Mouse (Mus musculus) heart, embryonic 15.5 days (tissue): ENCODE data around the gene Trim13. TPM values are rescaled to one million over a fixed set of nuclear protein-coding genes. Genes with fewer than 3 reads are reported as not detected.
A peak's percentile ranks its signal among the peaks of the same experiment; 100 is the strongest.

Source experiments
- ATAC-seq: fragments of 200-750 bp; cut with Nextera tagmentation; replicated peaks from 2 replicates; pipeline ENCODE4 v1.8.0; 2017; ENCODE audit warnings: low read depth, moderate TSS enrichment; ENCODE audit not compliant: insufficient number of reproducible peaks, insufficient read depth, low FRiP score
- H3K27ac ChIP-seq: fragments of 300-500 bp; sonication (generic); 2 replicates; pipeline ENCODE4 v1.5.1; 2015; ENCODE audit warnings: mild to moderate bottlenecking, inconsistent platforms
- H3K27me3 ChIP-seq: fragments of 300-500 bp; sonication (generic); 2 replicates; pipeline ENCODE4 v1.6.1; 2015; ENCODE audit warnings: inconsistent platforms
- H3K36me3 ChIP-seq: fragments of 300-500 bp; sonication (generic); 2 replicates; pipeline ENCODE4 v1.6.1; 2015; ENCODE audit warnings: mild to moderate bottlenecking, inconsistent platforms
- H3K4me1 ChIP-seq: fragments of 300-500 bp; sonication (generic); replicated peaks from 2 replicates; pipeline ENCODE4 v1.6.1; 2015; ENCODE audit warnings: inconsistent platforms
- H3K4me2 ChIP-seq: fragments of 300-500 bp; sonication (generic); 2 replicates; pipeline ENCODE4 v1.6.1; 2015; ENCODE audit warnings: inconsistent platforms, mild to moderate bottlenecking, moderate library complexity
- H3K4me3 ChIP-seq: fragments of 300-500 bp; sonication (generic); 2 replicates; pipeline ENCODE4 v1.5.1; 2015; ENCODE audit warnings: mild to moderate bottlenecking, inconsistent platforms
- H3K9ac ChIP-seq: fragments of 300-500 bp; sonication (generic); 2 replicates; pipeline ENCODE4 v1.6.1; 2015; ENCODE audit warnings: mild to moderate bottlenecking, inconsistent platforms
- H3K9me3 ChIP-seq: fragments of 300-500 bp; sonication (generic); replicated peaks from 2 replicates; pipeline ENCODE4 v1.6.1; 2016; ENCODE audit warnings: inconsistent platforms
- WGBS: fragments of 180-500 bp; shearing (Covaris S2); methylation state at CpG from one replicate; pipeline ENCODE4 v1.1.7; 2015; ENCODE audit warnings: mixed read lengths; 5-methylcytosine and 5-hydroxymethylcytosine counted together
- polyA plus RNA-seq: library from polyadenylated mRNA; unstranded; fragments of >200 nt; fragmentation: Nextera tagmentation; extraction: Ambion mirVana; gene quantifications from 2 replicates; pipeline ENCODE4 v1.2.1, GENCODE M21; 2015

Gene Trim13
- polyA plus RNA-seq, 1 experiment from 2014 or later = 14.1 TPM

DNA sequence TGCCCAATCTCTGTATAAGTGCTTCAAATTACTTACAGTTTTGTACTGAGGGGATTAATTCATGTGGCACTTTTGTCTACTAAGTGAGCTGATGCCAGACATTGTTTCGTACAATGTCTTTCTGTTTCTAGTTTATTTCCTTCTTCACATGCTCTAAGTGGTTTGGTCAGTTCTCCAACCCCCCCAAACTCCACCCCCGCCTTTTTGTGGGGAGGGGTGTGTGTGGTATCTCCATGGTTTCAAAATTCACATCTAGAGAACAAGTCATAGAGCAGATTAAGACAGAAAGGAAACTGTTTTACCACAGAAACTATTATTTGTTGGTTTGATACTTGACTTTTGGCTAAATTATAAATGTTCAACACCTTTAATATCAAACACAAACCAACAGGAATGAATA, 22.3 kb downstream of the Trim13 start:
- no peak overlapping the region for H3K4me3 ChIP-seq
- no peak overlapping the region for H3K9ac ChIP-seq
- ATAC-seq = no peak
- H3K9me3 ChIP-seq = no peaks in the 10 kb centered on the region
- H3K36me3 ChIP-seq = peaks cover 13% of the 10 kb centered on the region; the same call in 1 of the 2 replicates
- H3K27ac ChIP-seq = no peak overlapping the region
- 86% methylated on average over 2 of the region's 2 CpGs for WGBS
- H3K4me1 ChIP-seq = no peaks in the 10 kb centered on the region
- no peak overlapping the region for H3K4me2 ChIP-seq
- H3K27me3 ChIP-seq = no peaks in the 10 kb centered on the region

- no peak for ATAC-seq
- no peak overlapping the region for H3K27ac ChIP-seq
- no peak overlapping the region for H3K4me3 ChIP-seq
- H3K27me3 ChIP-seq = no peaks in the 10 kb centered on the region
- no peaks in the 10 kb centered on the region for H3K9me3 ChIP-seq
- no peak overlapping the region for H3K4me2 ChIP-seq
- no peak overlapping the region for H3K9ac ChIP-seq
- no peaks in the 10 kb centered on the region for H3K4me1 ChIP-seq
- H3K36me3 ChIP-seq = peaks cover 18% of the 10 kb centered on the region
These were observed 37.9 kb downstream of the Trim13 start for GRCm38 (mm10) chr14:61635969-61636368.

- Histone ChIP-seq H3K9ac (no peak overlapping the region), H3K4me3 (no peak overlapping the region), H3K36me3 (no peaks in the 10 kb centered on the region), H3K4me2 (no peak overlapping the region), H3K9me3 (no peaks in the 10 kb centered on the region), H3K27ac (no peak overlapping the region), H3K27me3 (no peaks in the 10 kb centered on the region), H3K4me1 (no peaks in the 10 kb centered on the region)
- no peak for ATAC-seq
- 36% methylated on average over 1 of the region's 1 CpGs for WGBS
These were observed 44.6 kb downstream of the Trim13 start for GRCm38 (mm10) chr14:61642668-61643067.

DNA sequence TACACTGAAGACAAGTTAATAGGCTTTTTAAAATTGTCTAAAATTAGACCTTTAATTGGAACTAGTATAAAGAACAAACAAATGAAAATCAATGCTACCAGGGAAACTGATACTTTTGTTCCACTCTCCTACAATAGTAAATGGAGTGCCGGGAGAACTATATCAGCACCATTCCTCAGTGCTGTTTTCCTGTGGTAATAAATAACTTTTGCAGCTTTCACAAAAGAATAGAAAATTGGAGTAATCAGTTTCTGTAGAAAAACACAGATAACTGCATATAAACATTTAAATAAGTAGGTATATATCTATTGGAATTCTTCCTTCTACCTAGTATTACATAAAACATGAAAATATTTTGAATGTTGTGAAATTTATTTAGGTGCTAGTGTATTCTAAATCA, 47.5 kb downstream of the Trim13 start:
- Histone ChIP-seq H3K27ac (no peak overlapping the region), H3K4me1 (peaks cover 11% of the 10 kb centered on the region; the same call in 1 of the 2 replicates), H3K9ac (no peak overlapping the region), H3K27me3 (no peaks in the 10 kb centered on the region), H3K9me3 (no peaks in the 10 kb centered on the region), H3K36me3 (no peaks in the 10 kb centered on the region), H3K4me3 (no peak overlapping the region), H3K4me2 (0 out of 2 replicates have a peak overlapping the region, but pooled peaks have one; percentile 33)
- no peak for ATAC-seq
- WGBS = 17% methylated on average over 1 of the region's 1 CpGs

DNA sequence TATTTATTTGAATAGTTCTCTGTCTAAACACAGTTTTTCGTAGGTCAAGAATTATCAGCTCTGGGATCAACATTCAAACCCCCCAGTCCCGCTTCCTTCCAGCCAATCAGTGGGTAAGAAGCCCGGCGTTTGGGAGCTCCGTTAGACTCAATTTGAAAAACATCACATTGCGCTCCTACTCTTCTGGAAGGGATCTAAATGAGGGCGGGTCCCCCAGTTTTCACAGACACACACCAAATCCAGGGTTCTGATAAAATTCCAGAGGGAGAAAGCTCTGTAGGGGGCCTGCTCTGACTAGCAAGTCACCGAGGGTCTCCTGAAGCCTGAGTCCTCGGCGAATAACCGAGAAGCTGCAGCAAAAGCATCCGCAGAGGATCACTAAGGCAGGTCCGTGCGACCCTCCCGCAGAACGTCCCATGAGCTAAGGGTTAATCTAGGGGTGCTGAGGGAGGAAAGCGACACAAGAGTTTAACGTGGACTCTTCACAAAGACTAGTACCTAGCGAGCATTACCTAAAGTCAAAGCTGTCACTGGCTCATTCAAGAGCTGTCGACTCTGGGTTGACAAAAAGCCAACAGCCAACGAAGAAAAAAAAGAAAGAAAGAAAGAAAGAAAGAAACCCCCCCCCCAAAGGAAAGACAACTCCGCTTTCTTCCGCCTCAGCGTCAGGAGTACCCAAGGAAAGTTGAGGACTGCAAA, 49.3 kb downstream of the Trim13 start:
- peaks cover 11% of the 10 kb centered on the region; the same call in 1 of the 2 replicates for H3K4me1 ChIP-seq
- H3K36me3 ChIP-seq = no peaks in the 10 kb centered on the region
- ATAC-seq = no peak
- under 1% methylated on average over 24 of the region's 24 CpGs for WGBS
- peak overlapping the region; percentile 75 for H3K4me2 ChIP-seq
- peak overlapping the region; percentile 87 for H3K9ac ChIP-seq
- H3K9me3 ChIP-seq = no peaks in the 10 kb centered on the region
- no peaks in the 10 kb centered on the region for H3K27me3 ChIP-seq
- peak overlapping the region; percentile 93 for H3K4me3 ChIP-seq
- H3K27ac ChIP-seq = peak overlapping the region; percentile 95

- ATAC-seq = peak; percentile 76
- Histone ChIP-seq H3K4me3 (peak overlapping the region; percentile 93), H3K27ac (peak overlapping the region; percentile 95), H3K4me1 (peaks cover 11% of the 10 kb centered on the region; the same call in 1 of the 2 replicates), H3K4me2 (peak overlapping the region; percentile 75), H3K36me3 (no peaks in the 10 kb centered on the region), H3K27me3 (no peaks in the 10 kb centered on the region), H3K9ac (peak overlapping the region; percentile 87), H3K9me3 (no peaks in the 10 kb centered on the region)
- under 1% methylated on average over 89 of the region's 95 CpGs for WGBS
These were observed 50.0 kb downstream of the Trim13 start for GRCm38 (mm10) chr14:61647881-61648684.

GRCm38 (mm10) chr14:61648685-61649504, 50.8 kb downstream of the Trim13 start:
- Histone ChIP-seq H3K4me1 (peaks cover 11% of the 10 kb centered on the region; the same call in 1 of the 2 replicates), H3K36me3 (no peaks in the 10 kb centered on the region), H3K9me3 (no peaks in the 10 kb centered on the region), H3K9ac (peak overlapping the region; percentile 87), H3K4me3 (peak overlapping the region; percentile 93), H3K27ac (peak overlapping the region; percentile 95), H3K27me3 (no peaks in the 10 kb centered on the region), H3K4me2 (peak overlapping the region; percentile 75)
- 2% methylated on average over 62 of the region's 62 CpGs for WGBS
- ATAC-seq = peak; percentile 92

GRCm38 (mm10) chr14:61650291-61650960, 52.4 kb downstream of the Trim13 start:
- Histone ChIP-seq H3K27me3 (no peaks in the 10 kb centered on the region), H3K4me1 (peaks cover 11% of the 10 kb centered on the region), H3K9me3 (no peaks in the 10 kb centered on the region), H3K36me3 (no peaks in the 10 kb centered on the region), H3K27ac (no peak overlapping the region), H3K4me3 (no peak overlapping the region), H3K9ac (no peak overlapping the region), H3K4me2 (0 out of 2 replicates have a peak overlapping the region, but pooled peaks have one; percentile 1)
- no peak for ATAC-seq
- WGBS = 34% methylated on average over 9 of the region's 9 CpGs
